Mouse (Mus musculus) limb, embryonic 11.5 days (tissue): ENCODE measurements at regions not wholly inside any gene's neighbourhood (a gene's known extent, or its start where the extent isn't known, plus 50 kb on each side); places are given as distances from the start of the nearest gene placed in this dataset.
"Not testable (repeated sequence)": the region's sequence is repeated elsewhere in the genome, so short reads cannot be mapped to it uniquely, and the experiment has no call there.

Experiments
- ATAC-seq: fragments of 200-750 bp; cut with Nextera tagmentation; 2 replicates; pipeline ENCODE4 v1.8.0; 2017; ENCODE audit warnings: low read depth; ENCODE audit not compliant: insufficient number of reproducible peaks, low FRiP score, low TSS enrichment
- DNase-seq: peaks from one replicate; pipeline ENCODE4 v3.0.0-alpha.2; 2015; ENCODE audit warnings: low spot score
- H3K27ac ChIP-seq: fragments of 300-500 bp; sonication (generic); replicated peaks from 2 replicates; pipeline ENCODE4 v1.5.1; 2014; ENCODE audit warnings: low read depth, mild to moderate bottlenecking, low read length
- H3K27me3 ChIP-seq: fragments of 300-500 bp; sonication (generic); 2 replicates; pipeline ENCODE4 v1.6.1; 2014; ENCODE audit warnings: mild to moderate bottlenecking, low read length, mixed read lengths; ENCODE audit not compliant: control insufficient read depth, insufficient read depth
- H3K36me3 ChIP-seq: fragments of 300-500 bp; sonication (generic); 2 replicates; pipeline ENCODE4 v1.6.1; 2014; ENCODE audit warnings: mild to moderate bottlenecking, low read length, moderate library complexity, mixed read lengths; ENCODE audit not compliant: control insufficient read depth, insufficient read depth
- H3K4me1 ChIP-seq: fragments of 300-500 bp; sonication (generic); 2 replicates; pipeline ENCODE4 v1.6.1; 2014; ENCODE audit warnings: low read length, mixed read lengths; ENCODE audit not compliant: control insufficient read depth, insufficient read depth
- H3K4me2 ChIP-seq: fragments of 300-500 bp; sonication (generic); 2 replicates; pipeline ENCODE4 v1.6.1; 2014; ENCODE audit warnings: low read depth, mild to moderate bottlenecking, moderate library complexity; ENCODE audit not compliant: severe bottlenecking
- H3K4me3 ChIP-seq: fragments of 300-500 bp; sonication (generic); 2 replicates; pipeline ENCODE4 v1.5.1; 2014; ENCODE audit warnings: low read depth, low read length
- H3K9ac ChIP-seq: fragments of 300-500 bp; sonication (generic); 2 replicates; pipeline ENCODE4 v1.6.1; 2014; ENCODE audit warnings: mild to moderate bottlenecking, low read length
- H3K9me3 ChIP-seq: fragments of 300-500 bp; sonication (generic); 2 replicates; pipeline ENCODE4 v1.6.1; 2016; ENCODE audit warnings: low read length; ENCODE audit not compliant: control insufficient read depth
- WGBS: fragments of 180-500 bp; shearing (Covaris S2); extraction: QIAGEN DNeasy Blood & Tissue Kit; methylation state at CpG from one replicate; pipeline ENCODE4 v1.1.7; 2014; 5-methylcytosine and 5-hydroxymethylcytosine counted together

- Histone ChIP-seq H3K9me3 (no peaks in the 10 kb centered on the region), H3K27me3 (no peaks in the 10 kb centered on the region), H3K27ac (no peak overlapping the region), H3K4me2 (no peak overlapping the region), H3K9ac (no peak overlapping the region), H3K4me1 (no peaks in the 10 kb centered on the region), H3K36me3 (no peaks in the 10 kb centered on the region), H3K4me3 (no peak overlapping the region)
- no peak for DNase-seq
- ATAC-seq, result no peak
- WGBS, result 87% methylated on average over 3 of the region's 3 CpGs
Observed at GRCm38 (mm10) chr4:23607348-23607747, 888.9 kb upstream of the Mms22l start.

- H3K4me2 ChIP-seq, result no peak overlapping the region
- no peak overlapping the region for H3K9ac ChIP-seq
- H3K27me3 ChIP-seq, result no peaks in the 10 kb centered on the region
- H3K27ac ChIP-seq, result no peak overlapping the region
- H3K4me1 ChIP-seq, result no peaks in the 10 kb centered on the region
- no peaks in the 10 kb centered on the region for H3K36me3 ChIP-seq
- H3K9me3 ChIP-seq, result no peaks in the 10 kb centered on the region
- no peak overlapping the region for H3K4me3 ChIP-seq
- DNase-seq, result no peak
- ATAC-seq, result no peak
Observed at GRCm38 (mm10) chr4:23621208-23621607, 875.0 kb upstream of the Mms22l start.

GRCm38 (mm10) chr4:23622231-23622630, 874.0 kb upstream of the Mms22l start:
- Histone ChIP-seq H3K27ac (no peak overlapping the region), H3K9me3 (no peaks in the 10 kb centered on the region), H3K4me2 (no peak overlapping the region), H3K27me3 (no peaks in the 10 kb centered on the region), H3K4me1 (no peaks in the 10 kb centered on the region), H3K9ac (no peak overlapping the region), H3K4me3 (no peak overlapping the region), H3K36me3 (no peaks in the 10 kb centered on the region)
- DNase-seq (no peak), ATAC-seq (no peak)

- 79% methylated on average over 9 of the region's 9 CpGs for WGBS
- Histone ChIP-seq H3K4me3 (no peak overlapping the region), H3K36me3 (no peaks in the 10 kb centered on the region), H3K27ac (no peak overlapping the region), H3K27me3 (no peaks in the 10 kb centered on the region), H3K4me2 (no peak overlapping the region), H3K4me1 (no peaks in the 10 kb centered on the region), H3K9me3 (no peaks in the 10 kb centered on the region), H3K9ac (no peak overlapping the region)
- no peak for ATAC-seq
- DNase-seq, result no peak
Observed at GRCm38 (mm10) chr4:23636231-23636928, 859.9 kb upstream of the Mms22l start.

- H3K36me3 ChIP-seq, result no peaks in the 10 kb centered on the region
- H3K27me3 ChIP-seq, result no peaks in the 10 kb centered on the region
- WGBS, result 68% methylated on average over 2 of the region's 2 CpGs
- no peak overlapping the region for H3K9ac ChIP-seq
- DNase-seq (no peak), ATAC-seq (no peak)
- no peaks in the 10 kb centered on the region for H3K4me1 ChIP-seq
- H3K4me3 ChIP-seq, result no peak overlapping the region
- no peaks in the 10 kb centered on the region for H3K9me3 ChIP-seq
- H3K4me2 ChIP-seq, result no peak overlapping the region
- H3K27ac ChIP-seq, result no peak overlapping the region
Observed at GRCm38 (mm10) chr4:23636929-23637235, 859.4 kb upstream of the Mms22l start.

- not testable (repeated sequence) for H3K4me3 ChIP-seq, H3K4me2 ChIP-seq, H3K27ac ChIP-seq, H3K4me1 ChIP-seq, DNase-seq, H3K27me3 ChIP-seq, H3K9ac ChIP-seq, H3K9me3 ChIP-seq, H3K36me3 ChIP-seq, ATAC-seq
- 89% methylated on average over 5 of the region's 5 CpGs for WGBS
Observed at GRCm38 (mm10) chr4:23656671-23657070, 839.6 kb upstream of the Mms22l start.

GRCm38 (mm10) chr4:23668896-23669295, 827.4 kb upstream of the Mms22l start:
- H3K36me3 ChIP-seq, result no peaks in the 10 kb centered on the region
- H3K4me3 ChIP-seq, result no peak overlapping the region
- H3K9ac ChIP-seq, result no peak overlapping the region
- H3K27ac ChIP-seq, result no peak overlapping the region
- 81% methylated on average over 2 of the region's 2 CpGs for WGBS
- no peaks in the 10 kb centered on the region for H3K9me3 ChIP-seq
- no peak for DNase-seq
- ATAC-seq, result no peak
- H3K4me2 ChIP-seq, result no peak overlapping the region
- H3K27me3 ChIP-seq, result no peaks in the 10 kb centered on the region
- no peaks in the 10 kb centered on the region for H3K4me1 ChIP-seq

- no peak for DNase-seq
- Histone ChIP-seq H3K4me3 (no peak overlapping the region), H3K4me2 (no peak overlapping the region), H3K36me3 (no peaks in the 10 kb centered on the region), H3K9ac (no peak overlapping the region), H3K27me3 (no peaks in the 10 kb centered on the region), H3K27ac (no peak overlapping the region), H3K4me1 (no peaks in the 10 kb centered on the region), H3K9me3 (no peaks in the 10 kb centered on the region)
- ATAC-seq, result no peak
Observed at GRCm38 (mm10) chr4:23703626-23704025, 792.6 kb upstream of the Mms22l start.

GRCm38 (mm10) chr4:23710716-23711115, 785.5 kb upstream of the Mms22l start:
- no peak overlapping the region for H3K9ac ChIP-seq
- H3K4me3 ChIP-seq, result no peak overlapping the region
- no peaks in the 10 kb centered on the region for H3K4me1 ChIP-seq
- DNase-seq (no peak), ATAC-seq (no peak)
- no peaks in the 10 kb centered on the region for H3K9me3 ChIP-seq
- no peaks in the 10 kb centered on the region for H3K27me3 ChIP-seq
- no peaks in the 10 kb centered on the region for H3K36me3 ChIP-seq
- 85% methylated on average over 2 of the region's 2 CpGs for WGBS
- no peak overlapping the region for H3K27ac ChIP-seq
- no peak overlapping the region for H3K4me2 ChIP-seq
